Mouse (Mus musculus): ENCODE data around the gene Dach1.

Dach1 gene

GRCm38 (mm10) chr14:98169421-98170076 lies at the start of gene Dach1:
Gene Dach1 (minus strand): TSS chr14:98169765.
- peak; percentile 2 to 7 for DNase-seq (ENCODE audit: low spot score in 2 of 2)

DNA sequence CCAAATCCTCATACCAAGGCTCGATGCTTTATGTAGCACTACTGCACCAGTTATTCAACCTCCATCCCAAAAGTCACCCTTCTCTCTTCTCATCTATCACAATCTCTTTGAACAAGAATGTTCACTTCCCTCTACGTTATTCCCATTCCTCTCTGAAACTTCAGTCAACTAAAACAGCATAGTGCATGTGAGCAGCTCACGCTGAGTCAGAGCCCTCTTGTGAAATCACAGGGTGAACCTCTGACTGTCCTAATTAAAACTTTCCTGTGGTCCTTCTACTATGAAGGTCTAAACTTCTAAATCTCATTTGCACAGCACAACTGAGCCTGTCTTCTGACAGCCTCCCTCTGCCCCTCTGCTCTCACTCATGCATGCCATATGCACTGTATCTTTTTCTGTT lies 30.5 kb upstream of the Dach1 start:
- DNase-seq (ENCODE audit: low spot score in 2 of 2) = no peak

DNA sequence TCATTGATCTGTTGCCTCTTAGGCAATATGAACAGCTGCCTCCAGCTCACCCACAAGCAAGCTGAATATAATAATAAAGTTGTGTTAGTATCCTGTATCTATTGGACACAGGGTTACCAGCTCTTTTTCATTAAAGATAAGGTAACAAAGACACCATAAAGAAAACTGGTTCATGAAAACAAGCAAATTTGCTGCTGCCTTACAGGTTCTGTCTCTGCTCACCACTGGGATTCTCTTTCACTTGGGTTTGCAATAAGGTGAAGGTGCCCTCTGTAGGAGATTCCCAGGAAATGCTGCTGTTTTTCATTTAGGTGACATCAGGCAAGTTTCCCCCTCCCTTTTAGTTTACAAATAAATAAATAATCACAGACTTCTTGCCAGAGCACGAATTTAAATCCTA lies 12.0 kb upstream of the Dach1 start:
- DNase-seq (ENCODE audit: low spot score in 2 of 2) = no peak

DNA sequence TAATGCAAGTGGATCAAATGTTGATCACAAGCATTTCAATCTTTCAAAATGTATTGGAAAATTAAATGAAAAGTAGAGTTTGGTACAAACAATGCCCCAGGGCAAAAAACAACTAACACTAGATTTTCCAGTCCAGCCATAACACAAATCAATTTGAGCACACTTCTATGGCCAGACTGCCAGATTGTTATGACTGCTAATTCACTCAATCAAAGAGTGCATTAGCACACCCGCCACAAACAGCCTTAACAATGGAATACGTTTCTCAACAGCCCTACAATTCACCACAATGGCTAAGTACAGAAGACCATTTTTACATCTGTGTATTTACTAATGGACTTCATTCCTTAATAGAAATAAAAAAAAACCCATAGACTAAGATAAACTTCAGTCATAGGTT lies 4.3 kb upstream of the Dach1 start:
- no peak for DNase-seq (ENCODE audit: low spot score in 2 of 2)

- DNase-seq (ENCODE audit: low spot score in 2 of 2) = no peak
These were observed 2.9 kb upstream of the Dach1 start for GRCm38 (mm10) chr14:98172394-98172905.

DNA sequence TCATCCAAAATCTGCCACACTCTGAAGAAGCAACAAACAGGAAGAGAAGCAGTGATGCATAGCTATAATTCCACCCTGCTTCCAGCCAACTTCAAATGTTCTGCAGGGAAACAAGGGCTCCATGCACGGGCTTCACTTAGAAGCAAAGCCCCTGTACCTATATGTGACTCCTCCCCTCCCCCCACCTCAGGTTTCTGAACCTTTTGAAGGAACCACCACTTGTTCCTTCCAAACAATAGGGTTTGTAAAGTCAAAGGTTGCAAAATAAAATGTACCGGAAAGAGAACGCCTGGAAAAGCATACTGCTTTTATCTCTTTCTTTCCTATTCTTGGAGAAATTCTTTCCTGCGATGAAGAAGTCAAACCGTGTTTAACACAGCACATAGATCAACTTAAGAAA lies 2.3 kb upstream of the Dach1 start:
- DNase-seq (ENCODE audit: low spot score in 2 of 2) = no peak

- peak; percentile 3 to 4 for DNase-seq (ENCODE audit: low spot score in 2 of 2)
These were observed 610 bp downstream of the Dach1 start for GRCm38 (mm10) chr14:98168908-98169401.

GRCm38 (mm10) chr14:98168039-98168907 lies 1.3 kb downstream of the Dach1 start:
- DNase-seq (ENCODE audit: low spot score in 2 of 2) = peak in 1 of 2 experiments; percentile 1

GRCm38 (mm10) chr14:98167186-98168038 lies 2.2 kb downstream of the Dach1 start:
- no peak for DNase-seq (ENCODE audit: low spot score in 2 of 2)

- DNase-seq (ENCODE audit: low spot score in 2 of 2) = no peak
These were observed 3.1 kb downstream of the Dach1 start for GRCm38 (mm10) chr14:98166318-98166976.

GRCm38 (mm10) chr14:98156753-98157152 lies 12.8 kb downstream of the Dach1 start:
- no peak for DNase-seq (ENCODE audit: low spot score in 2 of 2)

GRCm38 (mm10) chr14:98155725-98156392 lies 13.7 kb downstream of the Dach1 start:
- no peak for DNase-seq (ENCODE audit: low spot score in 2 of 2)

GRCm38 (mm10) chr14:98154832-98155422 lies 14.6 kb downstream of the Dach1 start:
- DNase-seq (ENCODE audit: low spot score in 2 of 2) = no peak

DNA sequence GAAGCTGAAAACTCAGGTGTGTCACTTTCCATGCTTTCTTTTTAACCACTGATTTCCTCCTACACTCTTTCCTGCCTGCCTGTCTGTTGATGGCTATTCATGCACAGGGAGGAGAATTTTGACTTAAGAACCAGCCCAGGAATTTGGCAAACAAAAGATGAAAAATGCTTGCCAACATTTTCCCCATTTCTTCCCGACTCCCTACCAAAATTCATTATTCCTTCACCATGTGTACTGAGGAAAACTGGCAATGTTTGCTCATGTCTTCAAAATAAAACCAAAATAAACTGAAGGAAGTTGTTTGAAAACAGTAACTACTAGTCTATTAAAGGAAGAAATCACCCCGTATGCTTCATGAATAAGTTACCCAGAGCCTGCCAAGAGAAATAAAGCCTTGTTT lies 27.8 kb downstream of the Dach1 start:
- DNase-seq (ENCODE audit: low spot score in 2 of 2) = no peak

DNA sequence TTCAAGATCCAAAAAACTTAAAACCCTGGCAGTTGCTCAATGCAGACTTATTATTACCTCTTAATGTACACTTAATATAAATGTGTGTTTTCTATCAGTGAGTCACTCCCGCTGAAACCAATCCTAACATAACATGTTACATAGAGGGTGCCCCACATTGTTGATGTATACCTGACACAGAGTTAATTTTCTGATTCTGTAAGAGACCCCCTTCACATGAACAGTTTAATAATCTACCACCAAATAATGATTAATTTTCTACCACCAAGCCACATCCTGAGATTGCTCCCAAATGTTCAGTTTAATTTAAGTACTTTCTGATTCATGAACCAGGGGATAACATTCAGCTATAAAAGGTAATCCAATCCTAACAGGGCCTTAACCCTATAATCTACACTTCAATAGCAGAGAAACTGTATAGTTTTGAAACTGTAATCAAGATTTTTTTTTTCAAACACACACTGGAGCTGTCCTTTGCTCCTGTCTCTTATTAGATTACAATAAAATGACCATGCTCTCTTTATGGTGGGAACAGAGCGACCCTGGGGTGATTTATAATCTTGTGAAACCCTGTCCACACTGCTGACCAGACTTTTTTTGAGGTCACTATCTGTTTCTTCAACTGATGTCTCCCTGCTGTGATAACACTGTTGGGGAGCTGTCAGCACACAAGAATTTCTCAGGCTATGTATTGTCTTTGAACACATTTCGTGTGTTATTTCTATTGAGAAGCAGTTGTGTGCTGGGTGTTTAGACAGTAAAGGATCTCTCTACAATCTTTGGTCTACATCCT lies 30.5 kb downstream of the Dach1 start:
- DNase-seq (ENCODE audit: low spot score in 2 of 2) = no peak

DNA sequence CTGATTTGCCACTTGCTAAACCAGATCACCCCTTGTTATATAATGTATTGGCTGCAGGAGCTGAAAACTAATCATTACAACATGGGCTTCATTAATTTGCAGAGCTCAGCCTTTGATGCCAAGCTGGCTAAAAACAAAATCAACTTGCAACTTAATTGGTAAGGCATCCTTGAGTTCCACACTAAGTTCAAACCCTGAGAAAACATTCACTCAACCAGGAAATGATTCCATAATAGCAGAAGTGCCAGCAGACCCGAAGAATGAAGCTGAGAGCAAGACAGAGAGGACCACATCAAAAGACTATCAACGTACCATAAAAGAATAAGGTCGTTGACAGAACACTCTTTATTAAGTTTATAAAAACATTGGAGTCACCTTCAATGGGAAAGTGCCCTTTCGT lies 35.0 kb downstream of the Dach1 start:
- DNase-seq (ENCODE audit: low spot score in 2 of 2) = no peak

- no peak for DNase-seq (ENCODE audit: low spot score in 2 of 2)
These were observed 46.5 kb downstream of the Dach1 start for GRCm38 (mm10) chr14:98123032-98123431.

DNA sequence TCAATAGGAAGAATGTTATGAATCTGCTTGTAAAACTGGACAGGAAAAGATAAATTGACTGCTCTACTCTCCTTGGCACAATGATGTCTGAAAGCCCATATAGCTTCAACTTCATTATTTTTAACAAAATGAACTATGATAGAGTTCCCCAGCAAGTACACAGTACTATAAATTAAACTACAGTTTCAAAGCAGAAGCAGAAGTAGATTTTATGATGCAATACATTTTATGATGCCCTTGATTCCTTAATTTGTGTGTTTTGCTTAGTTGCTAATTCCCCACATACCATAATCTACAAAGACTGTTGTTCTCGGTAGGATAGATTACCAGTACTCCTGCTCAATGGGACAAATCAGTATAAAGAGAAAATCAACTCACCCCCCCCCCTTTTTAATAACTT lies 52.9 kb downstream of the Dach1 start:
- no peak for DNase-seq (ENCODE audit: low spot score in 2 of 2)

DNA sequence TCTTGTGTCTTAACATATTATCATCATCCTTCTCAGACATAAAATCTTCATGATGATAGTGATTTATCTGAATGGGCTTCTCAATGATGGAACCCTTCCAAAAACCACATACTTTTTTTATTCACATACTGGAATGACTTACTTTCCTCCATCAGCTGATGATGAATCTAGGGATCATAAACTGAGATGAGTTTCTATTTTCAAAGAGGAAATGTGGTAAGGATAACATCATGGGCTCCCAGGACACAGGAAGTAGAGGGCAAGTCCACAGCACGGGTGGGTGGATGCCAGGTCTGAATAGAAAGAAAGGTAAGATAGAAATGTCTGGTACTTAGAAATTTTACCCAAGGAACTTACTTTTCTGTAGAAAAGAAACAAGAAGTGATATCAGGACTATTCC lies 56.5 kb downstream of the Dach1 start:
- DNase-seq (ENCODE audit: low spot score in 2 of 2) = no peak

GRCm38 (mm10) chr14:98109929-98110328 lies 59.6 kb downstream of the Dach1 start:
- DNase-seq (ENCODE audit: low spot score in 2 of 2) = no peak

Data from natural killer cell, adult 2 months (primary cell).